Mouse (Mus musculus) kidney, adult 2 months (tissue): ENCODE measurements around the gene Adgrg1.

Source experiments
- CTCF ChIP-seq: fragments of 200-500 bp; conservative IDR thresholded peaks from 2 replicates; pipeline ENCODE4 v1.5.1; 2011; ENCODE audit warnings: low read depth, mild to moderate bottlenecking, control low read depth, low read length, moderate library complexity, mixed read lengths; ENCODE audit not compliant: insufficient read depth, insufficient read length
- POLR2A ChIP-seq: fragments of 200-500 bp; IDR thresholded peaks from one replicate; pipeline ENCODE4 v1.6.1; 2011; ENCODE audit warnings: low read depth, low read length, control low read depth

GRCm38 (mm10) chr8:94996037-94996436 lies 21.5 kb downstream of the Adgrg1 start:
- TF ChIP-seq POLR2A (no peak), CTCF (no peak)
